Mouse (Mus musculus) myocyte (in vitro differentiated cells): ENCODE results near the gene Abhd6.

Source experiments
- CEBPB ChIP-seq: IDR thresholded peaks from 2 replicates; pipeline ENCODE4 v1.6.1; 2011; ENCODE audit warnings: mild to moderate bottlenecking, moderate library complexity; ENCODE audit not compliant: poor library complexity, insufficient read depth, severe bottlenecking
- E2F4 ChIP-seq: IDR thresholded peaks from one replicate; pipeline ENCODE4 v1.6.1; 2011; ENCODE audit warnings: mild to moderate bottlenecking, control low read depth, moderate library complexity; ENCODE audit not compliant: insufficient read depth
- MAX ChIP-seq: IDR thresholded peaks from one replicate; pipeline ENCODE4 v1.6.1; 2011; ENCODE audit warnings: low read depth, mild to moderate bottlenecking, control low read depth
- POLR2AphosphoS2 ChIP-seq: IDR thresholded peaks from one replicate; pipeline ENCODE4 v1.6.1; 2011; ENCODE audit warnings: low read depth, control low read depth; ENCODE audit not compliant: insufficient read length

GRCm38 (mm10) chr14:8015756-8016155 lies 13.1 kb downstream of the Abhd6 start:
- TF ChIP-seq POLR2AphosphoS2 (no peak), MAX (no peak), E2F4 (no peak), CEBPB (no peak)
